Mouse (Mus musculus) retina, postnatal 7 days (tissue): ENCODE results near the gene Pld6.
A peak's percentile ranks its signal among the peaks of the same experiment; 100 is the strongest.
"Not testable (repeated sequence)": the region's sequence is repeated elsewhere in the genome, so short reads cannot be mapped to it uniquely, and the experiment has no call there.

Experiments used
- DNase-seq: peaks from one replicate; pipeline ENCODE4 v3.0.0-alpha.2; 2012; ENCODE audit warnings: low read depth, low spot score

The Pld6 gene

DNA sequence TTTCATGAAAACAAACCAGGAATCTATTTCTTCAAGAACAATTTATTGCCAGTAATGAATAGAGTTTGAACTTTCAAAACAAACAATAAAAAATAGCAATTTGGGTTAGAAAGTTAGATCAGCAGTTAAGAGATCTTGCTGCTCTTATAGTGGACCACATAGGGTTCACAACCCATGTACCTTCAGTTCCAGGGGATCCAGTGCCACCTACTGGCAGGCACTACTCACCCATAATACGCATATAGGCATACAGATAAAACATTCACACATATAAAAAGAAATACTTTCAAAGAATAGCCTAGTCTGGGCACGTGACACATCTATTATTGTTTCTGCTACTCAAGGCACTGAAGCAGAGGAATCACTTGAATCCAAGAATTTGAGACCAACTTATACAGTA is 40.8 kb downstream of the Pld6 start:
- DNase-seq, result peak; percentile 23

DNA sequence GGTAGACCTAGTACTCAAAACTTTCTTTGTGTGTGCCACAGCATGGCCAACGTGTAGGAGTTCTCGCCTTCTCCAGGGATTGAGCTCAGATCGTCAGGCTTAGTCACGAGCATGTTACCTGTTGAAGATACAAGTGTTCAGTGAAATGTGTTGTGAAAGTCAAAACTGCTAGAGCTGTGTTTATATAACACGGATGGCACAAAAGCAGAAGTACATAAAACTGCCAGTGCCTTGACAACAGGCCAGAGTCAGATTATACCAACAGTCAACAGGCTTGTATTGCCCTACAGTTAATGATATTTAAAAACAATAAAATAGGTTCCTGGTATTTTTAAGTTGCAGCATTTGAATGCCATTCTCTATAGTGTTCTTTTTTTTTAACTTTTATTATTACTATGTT is 41.6 kb downstream of the Pld6 start:
- no peak for DNase-seq

DNA sequence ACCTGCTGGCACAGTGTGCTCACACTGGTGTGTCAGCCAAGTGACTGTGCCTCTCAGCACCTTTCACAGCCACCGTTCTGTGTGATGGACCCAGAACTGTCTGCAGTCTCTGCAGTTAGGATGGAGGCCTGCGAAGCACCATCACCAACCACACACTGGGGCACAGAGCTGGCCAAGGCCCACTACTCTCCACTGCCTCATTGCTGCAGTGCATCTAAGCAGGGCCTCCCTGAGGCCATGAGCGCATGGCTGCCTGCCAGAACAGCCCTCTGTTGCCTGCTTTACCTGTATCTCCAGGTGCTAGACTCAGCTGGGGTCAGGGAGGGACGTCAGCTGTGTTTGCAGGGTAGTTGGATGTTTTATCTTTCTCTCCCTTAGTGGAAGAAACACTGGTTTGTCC is 43.1 kb downstream of the Pld6 start:
- DNase-seq, result no peak

DNA sequence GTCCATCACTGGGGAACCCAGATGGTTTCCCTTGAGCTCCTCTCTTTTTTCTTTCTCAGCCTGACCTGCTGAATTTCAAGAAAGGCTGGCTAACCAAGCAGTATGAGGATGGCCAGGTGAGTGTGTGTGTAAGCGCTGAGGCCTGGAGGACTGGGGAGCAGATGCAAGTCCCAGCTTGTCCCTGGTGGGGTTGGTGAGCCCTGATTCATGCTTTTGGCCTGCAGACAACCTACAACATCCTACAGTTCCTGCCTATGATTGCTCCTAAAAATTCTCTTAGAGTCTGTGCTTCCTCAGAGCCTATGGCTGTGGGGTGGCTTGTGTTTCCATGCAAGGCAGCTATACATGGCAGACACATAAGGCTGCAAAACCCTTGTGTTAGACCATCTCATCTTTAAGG is 43.7 kb downstream of the Pld6 start:
- no peak for DNase-seq

DNA sequence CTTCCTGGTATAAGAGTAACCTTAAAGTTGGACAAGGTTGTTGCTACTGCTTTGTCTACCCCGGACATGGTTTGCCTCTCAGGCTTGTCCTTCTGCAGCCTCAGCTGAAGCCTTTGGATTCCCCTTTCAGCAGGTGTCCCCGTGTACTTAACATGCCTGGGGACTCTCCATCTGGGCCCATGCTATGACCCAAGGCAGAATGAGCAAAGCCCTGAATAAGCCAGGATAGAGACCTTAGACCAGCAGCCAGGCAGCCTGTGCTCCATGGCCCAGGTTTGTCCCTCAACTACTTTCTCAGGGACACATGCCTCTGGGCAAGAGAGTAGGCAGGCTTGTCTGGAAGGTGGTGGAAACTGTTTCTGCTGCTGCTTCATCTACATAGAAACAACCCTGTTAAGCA is 44.1 kb downstream of the Pld6 start:
- no peak for DNase-seq

DNA sequence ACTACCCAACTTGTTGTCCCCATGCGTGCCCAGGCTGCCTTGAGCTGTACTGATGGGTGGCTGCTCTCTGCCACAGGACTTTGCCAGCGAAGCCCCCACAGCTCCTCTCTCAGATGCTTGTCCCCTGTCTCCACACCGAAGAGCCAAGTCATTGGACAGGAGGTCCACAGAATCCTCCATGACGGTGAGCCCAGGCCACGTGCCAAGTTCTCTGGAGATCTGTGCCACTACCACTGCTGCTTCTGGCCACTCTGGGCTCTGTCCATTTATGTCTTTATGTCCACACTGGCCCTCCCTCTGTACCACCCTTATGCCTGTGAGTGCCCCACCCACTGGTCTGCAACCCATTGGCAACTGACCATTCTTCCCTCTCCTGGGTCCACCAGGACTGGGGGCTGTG is 45.5 kb downstream of the Pld6 start:
- no peak for DNase-seq

DNA sequence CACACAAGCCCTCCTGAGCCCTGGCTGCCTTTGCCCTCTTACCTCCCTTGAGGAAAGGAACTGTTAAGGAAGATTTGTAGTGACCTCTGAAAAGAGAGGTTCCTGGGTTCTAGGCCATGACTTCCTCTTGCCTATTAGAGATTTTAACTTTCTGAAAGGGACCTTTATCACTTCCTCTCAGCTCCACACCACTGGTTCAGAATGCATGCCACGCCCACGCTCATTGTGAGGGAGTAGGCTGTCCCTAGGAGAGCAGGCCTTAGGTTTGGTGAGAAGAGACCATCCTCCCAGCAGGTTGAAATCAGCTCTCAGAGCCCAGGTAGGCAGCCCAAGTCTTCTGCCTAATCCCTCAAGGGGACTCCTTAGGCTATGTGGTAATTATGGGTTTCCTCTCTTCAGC is 47.4 kb downstream of the Pld6 start:
- DNase-seq, result no peak

DNA sequence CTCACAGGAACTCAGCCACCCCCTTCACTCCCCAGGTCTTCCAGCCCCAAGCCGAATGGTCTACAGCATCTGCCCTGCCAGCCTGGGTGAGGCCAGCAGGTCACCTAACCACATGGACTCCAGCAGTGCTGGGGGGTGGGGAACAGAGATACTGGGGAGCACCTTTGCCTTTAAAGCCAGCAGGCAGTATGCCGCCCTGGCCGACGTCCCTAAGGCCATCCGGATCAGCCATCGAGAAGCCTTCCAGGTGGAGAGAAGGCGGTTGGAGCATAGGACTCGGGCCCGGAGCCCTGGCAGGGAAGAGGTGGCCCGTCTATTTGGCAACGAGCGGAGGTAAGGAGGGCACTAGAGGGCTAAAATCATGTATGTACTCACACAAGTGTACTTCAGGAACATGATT is 50.2 kb downstream of the Pld6 start:
- no peak for DNase-seq

DNA sequence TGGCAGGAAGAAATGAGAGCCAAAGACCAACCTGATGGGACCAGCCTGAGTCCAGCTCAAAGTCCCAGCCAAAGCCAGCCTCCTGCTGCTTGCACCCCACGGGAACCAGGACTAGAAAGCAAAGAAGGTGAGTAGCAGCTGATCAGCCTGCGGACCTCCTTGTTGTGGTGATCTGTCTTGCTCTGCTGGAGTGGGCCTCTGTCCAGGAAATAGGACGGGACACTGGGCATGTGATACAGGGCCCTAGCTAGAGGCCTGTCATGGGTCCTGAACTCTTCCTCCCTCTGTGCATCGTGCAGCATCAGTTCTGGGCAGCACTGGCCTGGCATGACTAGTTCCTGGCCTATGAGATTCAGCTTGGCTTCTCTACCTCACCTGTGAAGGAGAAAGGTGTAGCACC is 51.5 kb downstream of the Pld6 start:
- not testable (repeated sequence) for DNase-seq

DNA sequence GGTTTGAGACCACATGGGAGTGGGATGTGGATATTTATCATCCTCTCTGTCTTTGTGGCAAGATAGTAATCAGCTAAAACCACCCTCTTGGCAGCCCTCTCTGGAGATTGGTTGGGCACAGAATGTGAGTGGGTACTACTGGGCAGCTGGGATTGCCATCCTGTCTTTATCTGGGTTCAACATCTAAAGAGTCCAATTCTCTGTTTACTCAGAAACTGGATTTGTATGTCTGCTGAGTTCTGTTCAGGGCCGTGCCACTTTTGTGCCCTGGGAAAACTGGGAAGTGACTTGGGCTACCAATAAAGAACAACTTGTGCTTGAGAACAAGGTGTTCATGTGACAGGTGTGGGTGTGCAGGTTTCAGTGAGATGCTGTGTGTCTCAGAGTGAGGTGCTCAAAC is 53.1 kb downstream of the Pld6 start:
- DNase-seq, result no peak
